9 mouse cellular contexts compared by ENCODE assay signal in the genomic region with DNA sequence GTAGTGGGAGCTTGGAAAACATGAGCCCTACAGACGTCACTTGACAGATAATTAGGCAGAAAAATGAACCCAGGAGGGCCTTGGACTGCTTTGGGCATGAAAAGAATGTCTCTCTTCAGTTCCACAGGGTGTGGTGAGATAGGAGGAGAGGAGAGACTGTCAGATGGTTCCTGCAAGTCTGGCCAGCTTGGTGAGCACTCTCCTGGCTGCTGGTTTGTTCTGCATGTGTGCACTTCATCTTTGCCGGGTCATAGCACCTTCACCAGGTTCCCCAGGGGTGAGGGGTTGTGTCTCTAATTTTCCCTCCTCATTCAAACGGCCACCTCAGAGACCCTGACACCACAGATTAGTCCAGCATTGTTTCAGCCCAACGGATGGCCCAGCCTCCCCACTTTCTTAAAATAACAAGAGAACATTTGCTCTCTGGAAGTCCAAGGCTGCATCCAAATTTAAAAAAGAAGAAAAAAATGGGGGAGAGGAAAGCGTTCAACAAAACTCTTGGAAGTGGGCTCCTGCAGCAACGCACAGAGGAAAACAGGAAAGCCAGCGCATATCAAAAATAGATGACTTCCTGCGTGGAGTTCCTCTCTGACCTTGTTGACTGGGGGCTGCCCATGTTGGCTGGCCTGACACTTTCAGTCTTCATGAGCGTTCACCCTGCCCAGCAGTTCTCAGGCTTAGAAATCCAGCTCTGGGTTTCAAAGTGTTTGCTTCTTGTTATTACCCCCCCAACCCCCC.
DNase-seq lines count a peak whose midpoint lies in the region; ATAC-seq and TF ChIP-seq lines count a peak whose summit lies in the region.
"Had no signal": no experiment of that assay in that cellular context is flagged by ENCODE, and none has a peak within 500 bp of the region (broad histone marks: within the 10 kb centered on the region; RNA-seq: fewer than 3 reads in every experiment).

No protein-coding gene starts in this region.

- TF ChIP-seq POLR2A in kidney, adult 2 months (IDR thresholded peaks at IDR 0.05; ENCODE audit: low read depth, low read length): no peak

- no peak for TF ChIP-seq CTCF in kidney, adult 2 months (conservative IDR thresholded peaks at IDR 0.05; ENCODE audit: insufficient read depth, insufficient read length, low read depth, low read length)

- peak; percentile 61 for DNase-seq in heart, adult 8-10 months (ENCODE audit: low spot score)
- no peak for DNase-seq in heart, postnatal 14 days
- peak; percentile 80 for DNase-seq in kidney, adult 2 months
- peak; percentile 10 for DNase-seq in lung, postnatal 25 days (ENCODE audit: low spot score)
- no peak for DNase-seq in left cerebral cortex, postnatal 25 days (ENCODE audit: low spot score in 2 of 2)
- DNase-seq in forebrain, embryonic 10.5 days (ENCODE audit: extremely low spot score, low spot score): no peak

- peak; percentile 17; the same call in 1 of the 2 replicates for ATAC-seq in granulocyte monocyte progenitor cell, adult 5-6 weeks (replicated peaks; ENCODE audit: poor library complexity, severe bottlenecking)

- H3K9me3 ChIP-seq in forebrain, embryonic 10.5 days: no peaks in the 10 kb centered on the region

- H3K4me1 ChIP-seq in kidney, adult 2 months (ENCODE audit: control insufficient read depth, insufficient read depth, low read length): peaks cover 13% of the 10 kb centered on the region; the same call in 1 of the 2 replicates
- H3K4me1 ChIP-seq in forebrain, embryonic 10.5 days: peaks cover 7% of the 10 kb centered on the region
- H3K4me1 ChIP-seq: forebrain, embryonic 12.5 days had no signal

- no peaks in the 10 kb centered on the region for H3K36me3 ChIP-seq in kidney, adult 2 months (ENCODE audit: control insufficient read depth, insufficient read depth, low read length)
- H3K36me3 ChIP-seq in forebrain, embryonic 10.5 days (replicated peaks): no peaks in the 10 kb centered on the region
- H3K36me3 ChIP-seq: forebrain, embryonic 12.5 days had no signal

- H3K27ac ChIP-seq in kidney, adult 2 months (ENCODE audit: insufficient read depth, low read depth, low read length): peak overlapping the region; percentile 68
- no peak overlapping the region for H3K27ac ChIP-seq in forebrain, embryonic 10.5 days
- H3K27ac ChIP-seq: forebrain, embryonic 12.5 days had no signal

- 41% methylated on average over 9 of the region's 9 CpGs for WGBS in kidney, adult 2 months
- WGBS in forebrain, embryonic 10.5 days: 72% methylated on average over 9 of the region's 9 CpGs

- no peak overlapping the region for H3K4me3 ChIP-seq in kidney, adult 2 months (ENCODE audit: insufficient read depth, low read depth, low read length)
- H3K4me3 ChIP-seq in forebrain, embryonic 10.5 days: no peak overlapping the region
- H3K4me3 ChIP-seq: forebrain, embryonic 12.5 days had no signal

- intact Hi-C loops in heart, postnatal 14 days (cut with DNase I): loop anchor here (2.0 kb wide), 1 partner anchor 62 kb away; no protein-coding TSS in a partner anchor
- intact Hi-C loops in left cerebral cortex, postnatal 25 days (cut with DNase I): loop anchor here (10.0 kb wide), 1 partner anchor 428 kb away; a partner anchor contains a TSS

- no peaks in the 10 kb centered on the region for H3K27me3 ChIP-seq in kidney, adult 2 months (replicated peaks; ENCODE audit: control insufficient read depth, insufficient read depth, low read length)
- no peaks in the 10 kb centered on the region for H3K27me3 ChIP-seq in forebrain, embryonic 10.5 days (ENCODE audit: poor library complexity, severe bottlenecking)
- H3K27me3 ChIP-seq: CH12.LX; forebrain, embryonic 12.5 days had no signal

Comparison
In these comparisons a context has a peak if more than half of its experiments do, and no peak if none do; other contexts are left out.
1. DNase-seq: peak in heart, adult 8-10 months (single experiment), kidney, adult 2 months (single experiment) and lung, postnatal 25 days (single experiment); none in heart, postnatal 14 days (0 of 2), left cerebral cortex, postnatal 25 days (0 of 2) and forebrain, embryonic 10.5 days (single experiment).